Mouse (Mus musculus): ENCODE measurements around the gene Stk10. TPM values are rescaled to one million over a fixed set of nuclear protein-coding genes. Genes with fewer than 3 reads are reported as not detected.

The Stk10 gene
- polyA plus RNA-seq, 1 experiment from 2014 or later, result 2.0 TPM

DNA sequence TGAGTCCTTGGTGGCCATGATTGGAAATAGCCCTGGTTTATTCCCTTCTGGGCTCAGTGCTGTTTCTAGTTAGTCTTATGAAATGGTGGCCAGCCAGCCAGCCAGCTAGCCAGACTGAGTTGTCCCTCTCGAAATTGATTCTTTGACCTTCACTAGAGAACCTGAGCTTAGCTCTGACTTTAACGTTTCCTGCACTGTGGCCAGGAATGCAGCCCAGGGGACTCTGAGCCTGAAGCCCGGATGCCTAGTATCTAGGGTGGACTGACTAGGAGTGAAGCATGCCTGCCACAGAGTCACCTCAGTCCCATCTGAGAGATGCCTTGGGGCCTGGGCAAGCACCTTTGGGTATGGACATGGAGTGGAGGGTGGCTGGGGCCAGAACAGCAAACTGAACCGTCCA, 31.5 kb downstream of the Stk10 start:
- Histone ChIP-seq H3K36me3 (ENCODE audit: control insufficient read depth, insufficient read depth, low read length) (no peaks in the 10 kb centered on the region), H3K9me3 (ENCODE audit: control insufficient read depth, low read length) (no peaks in the 10 kb centered on the region), H3K27me3 (ENCODE audit: control insufficient read depth, insufficient read depth, low read length) (no peaks in the 10 kb centered on the region), H3K4me2 (ENCODE audit: low read depth, severe bottlenecking) (no peak overlapping the region), H3K4me3 (ENCODE audit: low read depth, low read length) (no peak overlapping the region), H3K9ac (ENCODE audit: low read length) (no peak overlapping the region), H3K4me1 (ENCODE audit: control insufficient read depth, insufficient read depth, low read length) (no peaks in the 10 kb centered on the region), H3K27ac (replicated peaks; ENCODE audit: low read depth, low read length) (no peak overlapping the region)
- 67% methylated on average over 4 of the region's 4 CpGs for WGBS
- no peak for DNase-seq (ENCODE audit: low spot score)
- ATAC-seq (ENCODE audit: insufficient number of reproducible peaks, low FRiP score, low TSS enrichment, low read depth), result no peak

DNA sequence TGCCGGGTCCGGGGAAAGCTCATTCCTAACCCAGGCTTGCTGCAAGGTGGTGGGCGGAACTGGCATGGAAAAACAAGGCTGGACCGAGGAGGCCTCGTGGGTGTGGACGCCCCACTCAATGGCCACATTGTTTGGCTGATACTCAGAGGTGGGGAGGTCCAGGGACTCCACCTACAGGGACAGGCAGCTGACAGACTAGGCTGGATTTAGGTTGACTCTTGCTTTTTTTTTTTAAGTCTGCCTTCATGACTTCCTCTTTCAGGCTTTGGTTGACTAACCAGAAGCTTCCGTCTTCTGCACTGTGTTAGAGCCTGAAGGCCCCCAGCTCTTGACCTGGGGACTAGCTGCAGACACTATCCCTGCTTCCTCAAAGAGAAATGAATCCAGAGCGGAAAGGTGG, 32.0 kb downstream of the Stk10 start:
- H3K9me3 ChIP-seq (ENCODE audit: control insufficient read depth, low read length), result no peaks in the 10 kb centered on the region
- ATAC-seq (ENCODE audit: insufficient number of reproducible peaks, low FRiP score, low TSS enrichment, low read depth) (no peak), DNase-seq (ENCODE audit: low spot score) (no peak)
- H3K27me3 ChIP-seq (ENCODE audit: control insufficient read depth, insufficient read depth, low read length), result no peaks in the 10 kb centered on the region
- H3K27ac ChIP-seq (replicated peaks; ENCODE audit: low read depth, low read length), result no peak overlapping the region
- no peaks in the 10 kb centered on the region for H3K36me3 ChIP-seq (ENCODE audit: control insufficient read depth, insufficient read depth, low read length)
- H3K9ac ChIP-seq (ENCODE audit: low read length), result no peak overlapping the region
- 79% methylated on average over 8 of the region's 8 CpGs for WGBS
- no peak overlapping the region for H3K4me3 ChIP-seq (ENCODE audit: low read depth, low read length)
- no peaks in the 10 kb centered on the region for H3K4me1 ChIP-seq (ENCODE audit: control insufficient read depth, insufficient read depth, low read length)
- H3K4me2 ChIP-seq (ENCODE audit: low read depth, severe bottlenecking), result no peak overlapping the region

DNA sequence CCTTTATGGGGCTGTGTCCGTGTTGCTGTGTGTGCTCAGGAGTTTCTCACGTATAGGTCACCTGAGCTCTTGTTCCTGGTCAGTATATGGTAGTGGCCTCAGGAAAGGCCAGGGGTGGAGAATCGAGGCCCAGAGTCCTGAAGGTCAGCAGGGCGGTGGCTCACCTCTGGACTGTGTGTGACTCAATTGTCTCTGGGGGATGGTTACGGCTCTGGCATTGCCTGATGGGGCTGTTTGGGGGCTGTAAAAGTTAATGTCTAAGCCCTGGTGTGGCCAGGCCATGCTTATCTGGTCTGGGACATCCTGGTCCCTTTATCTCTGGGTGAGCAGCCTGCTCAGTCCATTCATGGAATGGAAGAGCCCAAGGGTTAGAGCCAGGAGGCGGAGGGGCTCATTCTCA, 33.1 kb downstream of the Stk10 start:
- Histone ChIP-seq H3K27me3 (ENCODE audit: control insufficient read depth, insufficient read depth, low read length) (no peaks in the 10 kb centered on the region), H3K4me3 (ENCODE audit: low read depth, low read length) (no peak overlapping the region), H3K4me2 (ENCODE audit: low read depth, severe bottlenecking) (no peak overlapping the region), H3K27ac (replicated peaks; ENCODE audit: low read depth, low read length) (no peak overlapping the region), H3K9ac (ENCODE audit: low read length) (no peak overlapping the region), H3K9me3 (ENCODE audit: control insufficient read depth, low read length) (no peaks in the 10 kb centered on the region), H3K4me1 (ENCODE audit: control insufficient read depth, insufficient read depth, low read length) (no peaks in the 10 kb centered on the region), H3K36me3 (ENCODE audit: control insufficient read depth, insufficient read depth, low read length) (no peaks in the 10 kb centered on the region)
- ATAC-seq (ENCODE audit: insufficient number of reproducible peaks, low FRiP score, low TSS enrichment, low read depth), result no peak
- 65% methylated on average over 6 of the region's 6 CpGs for WGBS
- DNase-seq (ENCODE audit: low spot score), result no peak

DNA sequence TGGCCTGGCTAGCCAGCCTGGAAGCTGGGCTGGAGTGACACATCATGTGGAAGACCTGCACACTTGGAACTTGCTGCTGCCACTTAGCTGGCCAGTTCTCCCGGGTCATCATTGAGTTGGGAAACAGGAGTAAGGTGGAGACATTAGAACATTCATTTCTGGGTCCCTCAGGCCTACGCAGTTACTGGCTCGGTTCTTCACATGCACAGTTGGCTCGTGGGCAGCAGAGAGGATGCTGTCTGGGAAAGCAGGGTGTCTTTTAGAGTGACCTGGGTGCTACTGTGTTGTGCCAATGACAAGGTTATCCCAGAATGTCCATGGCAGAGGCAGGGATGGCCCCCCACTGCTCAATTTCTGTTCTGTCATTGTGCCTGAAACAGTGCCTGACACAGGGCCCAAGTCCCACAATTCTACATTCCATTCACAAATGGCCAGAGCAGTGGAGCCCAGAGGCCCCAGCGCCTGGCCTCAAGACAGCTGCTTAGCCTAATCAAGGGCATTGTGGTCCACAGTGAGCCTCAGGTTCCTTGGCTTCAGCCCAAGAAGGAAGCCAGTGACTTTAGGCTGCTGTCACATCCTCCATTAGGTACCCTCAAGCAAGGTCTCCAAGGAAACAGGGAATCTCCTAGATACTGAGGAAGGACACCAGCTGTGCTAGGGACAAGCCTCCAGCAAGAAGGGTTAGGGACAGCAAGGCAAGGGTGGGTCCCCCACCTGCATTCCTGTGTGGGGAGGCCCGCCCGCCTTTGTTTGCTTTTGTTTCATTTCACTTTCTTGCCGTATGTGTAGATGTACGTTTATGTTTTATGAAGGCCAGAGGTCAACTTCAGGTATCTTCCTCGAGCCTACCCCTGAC, 34.1 kb downstream of the Stk10 start:
- ATAC-seq (ENCODE audit: insufficient number of reproducible peaks, low FRiP score, low TSS enrichment, low read depth) (no peak), DNase-seq (ENCODE audit: low spot score) (no peak)
- Histone ChIP-seq H3K9ac (ENCODE audit: low read length) (no peak overlapping the region), H3K4me3 (ENCODE audit: low read depth, low read length) (no peak overlapping the region), H3K27me3 (ENCODE audit: control insufficient read depth, insufficient read depth, low read length) (no peaks in the 10 kb centered on the region), H3K36me3 (ENCODE audit: control insufficient read depth, insufficient read depth, low read length) (no peaks in the 10 kb centered on the region), H3K4me2 (ENCODE audit: low read depth, severe bottlenecking) (no peak overlapping the region), H3K4me1 (ENCODE audit: control insufficient read depth, insufficient read depth, low read length) (no peaks in the 10 kb centered on the region), H3K9me3 (ENCODE audit: control insufficient read depth, low read length) (no peaks in the 10 kb centered on the region), H3K27ac (replicated peaks; ENCODE audit: low read depth, low read length) (no peak overlapping the region)
- 91% methylated on average over 10 of the region's 10 CpGs for WGBS

DNA sequence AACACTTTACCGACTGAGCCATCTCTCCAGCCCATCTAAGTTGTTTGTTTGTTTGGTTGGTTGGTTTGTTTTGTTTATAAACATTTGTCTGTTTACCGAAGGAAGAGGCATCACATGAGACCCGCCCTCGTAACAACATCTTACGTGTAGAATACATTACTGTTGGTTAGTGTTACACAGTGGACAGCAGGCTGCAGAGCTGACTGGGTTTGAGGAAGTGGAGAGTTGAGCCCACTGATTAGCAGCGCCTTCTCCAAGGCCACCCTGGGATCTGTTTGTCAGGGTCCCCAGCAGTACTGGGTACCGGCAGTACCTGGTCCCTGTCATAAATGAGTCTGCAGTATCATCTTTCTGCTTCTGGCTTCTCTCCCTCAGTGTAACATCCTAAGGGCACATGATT, 35.0 kb downstream of the Stk10 start:
- ATAC-seq (ENCODE audit: insufficient number of reproducible peaks, low FRiP score, low TSS enrichment, low read depth) (no peak), DNase-seq (ENCODE audit: low spot score) (no peak)
- Histone ChIP-seq H3K9ac (ENCODE audit: low read length) (no peak overlapping the region), H3K4me3 (ENCODE audit: low read depth, low read length) (no peak overlapping the region), H3K9me3 (ENCODE audit: control insufficient read depth, low read length) (no peaks in the 10 kb centered on the region), H3K4me2 (ENCODE audit: low read depth, severe bottlenecking) (no peak overlapping the region), H3K27ac (replicated peaks; ENCODE audit: low read depth, low read length) (no peak overlapping the region), H3K4me1 (ENCODE audit: control insufficient read depth, insufficient read depth, low read length) (no peaks in the 10 kb centered on the region), H3K36me3 (ENCODE audit: control insufficient read depth, insufficient read depth, low read length) (no peaks in the 10 kb centered on the region), H3K27me3 (ENCODE audit: control insufficient read depth, insufficient read depth, low read length) (no peaks in the 10 kb centered on the region)
- 78% methylated on average over 7 of the region's 7 CpGs for WGBS

DNA sequence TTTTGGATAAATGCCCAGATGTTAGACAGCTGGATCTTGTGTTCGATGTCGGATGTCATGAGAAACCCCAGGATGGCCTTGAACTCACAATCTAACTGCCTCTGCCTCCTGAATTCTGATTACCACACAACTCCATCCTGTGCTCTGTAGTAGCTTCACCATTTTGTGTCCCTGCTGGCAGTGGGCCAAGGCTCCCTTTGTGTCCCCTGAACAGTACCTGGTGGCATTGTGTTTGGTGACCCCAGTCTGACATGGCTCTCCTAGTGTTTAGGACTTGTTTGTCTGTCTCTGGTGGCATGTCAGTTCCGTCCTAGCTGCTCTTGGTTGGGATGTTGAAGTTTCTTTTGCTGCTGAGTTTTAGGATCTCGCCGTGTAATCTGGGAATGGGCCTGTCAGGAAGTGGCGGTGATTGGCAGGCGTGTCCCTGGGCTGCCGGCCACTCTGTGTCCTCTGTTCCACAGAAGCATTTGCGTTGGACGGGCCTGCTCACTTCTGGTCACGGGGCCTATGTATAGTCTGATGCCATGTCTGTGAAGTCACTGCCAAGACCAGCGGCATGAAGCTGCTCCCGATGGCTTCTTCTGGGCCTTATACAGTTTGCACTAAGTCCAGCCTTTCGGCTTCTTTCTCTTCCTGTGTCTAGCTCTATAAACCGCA, 35.7 kb downstream of the Stk10 start:
- Histone ChIP-seq H3K4me2 (ENCODE audit: low read depth, severe bottlenecking) (no peak overlapping the region), H3K9ac (ENCODE audit: low read length) (no peak overlapping the region), H3K9me3 (ENCODE audit: control insufficient read depth, low read length) (no peaks in the 10 kb centered on the region), H3K27ac (replicated peaks; ENCODE audit: low read depth, low read length) (no peak overlapping the region), H3K27me3 (ENCODE audit: control insufficient read depth, insufficient read depth, low read length) (no peaks in the 10 kb centered on the region), H3K4me3 (ENCODE audit: low read depth, low read length) (no peak overlapping the region), H3K36me3 (ENCODE audit: control insufficient read depth, insufficient read depth, low read length) (no peaks in the 10 kb centered on the region), H3K4me1 (ENCODE audit: control insufficient read depth, insufficient read depth, low read length) (no peaks in the 10 kb centered on the region)
- ATAC-seq (ENCODE audit: insufficient number of reproducible peaks, low FRiP score, low TSS enrichment, low read depth), result no peak
- 92% methylated on average over 15 of the region's 15 CpGs for WGBS
- DNase-seq (ENCODE audit: low spot score), result no peak

DNA sequence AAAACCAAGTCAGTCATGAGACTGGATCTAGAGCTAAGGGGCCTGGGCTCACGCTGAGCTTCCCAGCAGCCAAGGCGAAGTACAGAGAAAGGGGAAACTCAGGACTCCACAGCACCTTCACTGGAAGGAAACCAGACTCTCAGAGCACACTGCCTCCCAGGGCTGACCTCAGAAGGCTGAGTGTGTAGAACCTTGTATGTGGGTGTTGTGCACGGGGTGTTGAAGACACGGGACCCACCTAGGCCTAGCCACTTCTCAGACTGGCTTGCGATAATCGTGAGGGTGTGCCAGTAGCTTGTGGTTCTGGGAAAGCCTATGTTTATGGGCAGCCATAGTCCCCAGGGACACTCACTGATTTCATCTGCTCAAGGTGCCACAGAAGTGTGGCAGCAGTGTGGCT, 38.0 kb downstream of the Stk10 start:
- no peaks in the 10 kb centered on the region for H3K4me1 ChIP-seq (ENCODE audit: control insufficient read depth, insufficient read depth, low read length)
- H3K36me3 ChIP-seq (ENCODE audit: control insufficient read depth, insufficient read depth, low read length), result no peaks in the 10 kb centered on the region
- no peak overlapping the region for H3K4me3 ChIP-seq (ENCODE audit: low read depth, low read length)
- no peak overlapping the region for H3K4me2 ChIP-seq (ENCODE audit: low read depth, severe bottlenecking)
- no peak overlapping the region for H3K9ac ChIP-seq (ENCODE audit: low read length)
- no peaks in the 10 kb centered on the region for H3K9me3 ChIP-seq (ENCODE audit: control insufficient read depth, low read length)
- ATAC-seq (ENCODE audit: insufficient number of reproducible peaks, low FRiP score, low TSS enrichment, low read depth), result no peak
- no peak overlapping the region for H3K27ac ChIP-seq (replicated peaks; ENCODE audit: low read depth, low read length)
- whole genome bisulfite sequencing, result 93% methylated on average over 6 of the region's 6 CpGs
- DNase-seq (ENCODE audit: low spot score), result no peak
- no peaks in the 10 kb centered on the region for H3K27me3 ChIP-seq (ENCODE audit: control insufficient read depth, insufficient read depth, low read length)

DNA sequence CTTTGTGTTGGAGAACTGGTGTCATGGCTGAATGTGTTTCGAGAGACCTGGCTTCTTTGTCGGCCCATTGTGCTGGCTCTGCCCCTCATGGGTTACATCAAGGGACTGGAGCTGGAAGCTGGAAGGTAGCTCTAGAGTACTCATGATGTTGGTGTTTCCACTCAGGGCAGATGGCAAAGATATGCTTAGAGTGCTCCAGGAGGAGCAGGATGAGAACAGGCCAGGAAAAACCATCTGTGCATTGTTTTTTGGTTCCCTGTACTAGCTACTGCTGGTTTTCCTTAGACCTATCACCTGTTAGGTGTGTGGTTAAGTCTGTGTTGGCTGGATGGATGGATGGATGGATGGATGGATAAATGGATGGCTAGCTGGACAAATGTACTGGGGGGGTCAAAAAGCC, 40.6 kb downstream of the Stk10 start:
- H3K9ac ChIP-seq (ENCODE audit: low read length), result no peak overlapping the region
- H3K27me3 ChIP-seq (ENCODE audit: control insufficient read depth, insufficient read depth, low read length), result no peaks in the 10 kb centered on the region
- H3K27ac ChIP-seq (replicated peaks; ENCODE audit: low read depth, low read length), result no peak overlapping the region
- no peaks in the 10 kb centered on the region for H3K9me3 ChIP-seq (ENCODE audit: control insufficient read depth, low read length)
- H3K4me1 ChIP-seq (ENCODE audit: control insufficient read depth, insufficient read depth, low read length), result no peaks in the 10 kb centered on the region
- H3K36me3 ChIP-seq (ENCODE audit: control insufficient read depth, insufficient read depth, low read length), result no peaks in the 10 kb centered on the region
- 94% methylated on average over 2 of the region's 2 CpGs for WGBS
- no peak overlapping the region for H3K4me3 ChIP-seq (ENCODE audit: low read depth, low read length)
- H3K4me2 ChIP-seq (ENCODE audit: low read depth, severe bottlenecking), result no peak overlapping the region
- ATAC-seq (ENCODE audit: insufficient number of reproducible peaks, low FRiP score, low TSS enrichment, low read depth) (no peak), DNase-seq (ENCODE audit: low spot score) (no peak)
